Mouse (Mus musculus) erythroblast, embryonic 14.5 days (primary cell): Measurements from ENCODE around the gene Nans. TPM values are rescaled to one million over a fixed set of nuclear protein-coding genes. Genes with fewer than 3 reads are reported as not detected.

ENCODE experiments used
- H3K27me3 ChIP-seq: 2 replicates; pipeline ENCODE4 v1.6.1; 2012; ENCODE audit warnings: inconsistent platforms; ENCODE audit not compliant: control insufficient read depth
- H3K36me3 ChIP-seq: 2 replicates; pipeline ENCODE4 v1.6.1; 2012; ENCODE audit warnings: mild to moderate bottlenecking, inconsistent platforms; ENCODE audit not compliant: control insufficient read depth
- H3K4me1 ChIP-seq: 2 replicates; pipeline ENCODE4 v1.6.1; 2012; ENCODE audit warnings: inconsistent platforms; ENCODE audit not compliant: control insufficient read depth
- H3K4me3 ChIP-seq: replicated peaks from 2 replicates; pipeline ENCODE3; 2012; ENCODE audit warnings: moderate library complexity, mild to moderate bottlenecking, inconsistent platforms
- H3K9me3 ChIP-seq: 2 replicates; pipeline ENCODE4 v1.6.1; 2012; ENCODE audit warnings: low read length, inconsistent platforms, mixed read lengths; ENCODE audit not compliant: control insufficient read depth
- GATA1 ChIP-seq: IDR thresholded peaks from 2 replicates; pipeline ENCODE4 v1.6.1; 2012; ENCODE audit warnings: low read length, inconsistent platforms, mixed read lengths
- TAL1 ChIP-seq: IDR thresholded peaks from 3 replicates; pipeline ENCODE4 v1.6.1; 2012; ENCODE audit warnings: low read length, inconsistent platforms, mixed read lengths
- polyA plus RNA-seq: library from polyadenylated mRNA; stranded (reverse); fragments of >175 nt; gene quantifications from 2 replicates; pipeline ENCODE4 v1.2.3, GENCODE M21; 2012

Nans gene
- polyA plus RNA-seq, 1 experiment: 7.2 TPM

- peaks cover 2% of the 10 kb centered on the region; the same call in 1 of the 2 replicates for H3K9me3 ChIP-seq
- H3K36me3 ChIP-seq: no peaks in the 10 kb centered on the region
- H3K4me1 ChIP-seq: peaks cover 18% of the 10 kb centered on the region
- no peak for TF ChIP-seq TAL1
- TF ChIP-seq GATA1: no peak
- peak within 1 kb of the TSS; percentile 61 for H3K4me3 ChIP-seq
- peaks cover 66% of the 10 kb centered on the region for H3K27me3 ChIP-seq
Measured at GRCm38 (mm10) chr4:46535840-46536361, 46.9 kb downstream of the Nans start, which contains the start of gene Trim14. TSS of gene Trim14 (minus strand) at chr4:46536141.

- no peak for TF ChIP-seq TAL1
- TF ChIP-seq GATA1: no peak
- Histone ChIP-seq H3K36me3 (no peaks in the 10 kb centered on the region), H3K9me3 (peaks cover 2% of the 10 kb centered on the region; the same call in 1 of the 2 replicates), H3K4me1 (peaks cover 20% of the 10 kb centered on the region), H3K27me3 (peaks cover 46% of the 10 kb centered on the region), H3K4me3 (no peak overlapping the region)
Measured at GRCm38 (mm10) chr4:46539167-46539566, 50.1 kb downstream of the Nans start.

DNA sequence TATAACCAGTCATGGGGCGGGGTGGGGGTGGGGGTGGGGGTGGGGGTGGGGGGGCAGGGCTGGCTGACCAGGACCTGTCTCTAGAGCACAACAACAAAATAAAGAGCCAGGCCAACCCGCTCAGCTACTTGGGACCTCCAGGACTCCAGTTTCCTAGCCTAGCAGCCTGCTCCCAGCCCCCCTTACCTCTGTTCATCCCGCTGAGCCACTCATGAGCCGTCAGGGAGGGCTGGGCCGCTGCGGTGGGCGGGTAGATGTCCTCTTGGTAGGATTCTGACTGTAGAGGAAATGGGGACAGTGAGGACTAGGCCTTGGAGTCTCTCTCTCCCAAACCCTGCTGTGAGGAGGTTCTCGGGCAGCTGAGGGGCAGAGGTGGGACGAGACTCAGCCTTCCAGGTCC lies 52.7 kb downstream of the Nans start:
- Histone ChIP-seq H3K36me3 (no peaks in the 10 kb centered on the region), H3K4me3 (no peak overlapping the region), H3K9me3 (no peaks in the 10 kb centered on the region), H3K27me3 (peaks cover 21% of the 10 kb centered on the region), H3K4me1 (peaks cover 1% of the 10 kb centered on the region; the same call in 1 of the 2 replicates)
- TF ChIP-seq GATA1 (no peak), TAL1 (no peak)

DNA sequence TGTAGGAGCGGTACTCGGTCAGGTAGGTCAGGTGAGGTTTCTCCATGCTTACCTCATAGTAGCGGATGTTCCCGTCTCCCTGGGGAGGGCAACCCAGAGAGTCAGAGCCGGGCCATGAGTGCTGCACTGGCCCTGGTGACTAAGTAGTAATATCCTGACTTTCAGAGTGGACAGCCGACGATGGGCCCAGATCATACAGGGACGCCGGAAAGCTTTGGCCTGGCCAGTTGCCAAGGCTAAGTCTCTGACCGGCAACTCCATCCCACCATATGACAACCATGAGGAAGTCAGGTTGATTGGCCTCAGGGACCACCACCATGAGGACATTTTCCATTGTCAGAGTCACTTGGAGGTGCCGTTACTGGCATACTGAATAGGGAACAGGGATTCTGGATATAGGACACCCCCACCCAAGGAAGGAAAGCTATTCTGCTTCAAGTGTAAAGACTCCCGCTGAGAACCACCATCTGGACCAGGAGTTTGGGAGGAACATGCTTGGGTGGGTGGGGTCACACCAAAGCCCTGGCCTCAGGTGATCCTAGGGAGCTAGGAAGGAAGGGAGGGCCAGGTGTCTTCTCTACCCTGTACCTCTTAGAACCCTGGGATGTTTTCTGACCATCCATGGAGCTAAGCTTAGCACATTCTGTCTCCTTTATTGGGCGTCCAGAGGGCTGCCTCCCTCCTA lies 54.5 kb downstream of the Nans start:
- TF ChIP-seq GATA1 (no peak), TAL1 (no peak)
- H3K9me3 ChIP-seq: no peaks in the 10 kb centered on the region
- H3K4me1 ChIP-seq: peaks cover 1% of the 10 kb centered on the region; the same call in 1 of the 2 replicates
- H3K36me3 ChIP-seq: no peaks in the 10 kb centered on the region
- H3K4me3 ChIP-seq: no peak overlapping the region
- peaks cover 3% of the 10 kb centered on the region for H3K27me3 ChIP-seq

DNA sequence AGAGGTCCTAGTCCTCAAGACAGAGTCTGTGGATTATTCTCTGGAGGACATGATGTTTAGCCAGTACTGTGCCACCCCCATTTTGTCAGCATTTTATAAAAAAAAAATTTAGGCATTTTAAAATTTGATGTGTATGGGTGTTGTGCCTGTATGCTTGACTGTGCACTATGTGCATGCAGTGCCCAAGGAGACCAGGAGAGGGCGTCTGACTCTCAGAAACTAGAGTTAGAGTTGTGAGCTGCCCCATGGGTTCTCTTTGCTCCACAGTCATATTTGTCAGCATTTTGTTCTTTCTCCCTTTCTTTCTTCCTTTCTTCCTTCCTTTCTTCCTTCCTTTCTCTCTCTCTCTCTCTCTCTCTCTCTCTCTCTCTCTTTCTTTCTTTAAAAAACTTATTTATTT lies 55.3 kb downstream of the Nans start:
- TF ChIP-seq GATA1 (no peak), TAL1 (no peak)
- Histone ChIP-seq H3K9me3 (no peaks in the 10 kb centered on the region), H3K27me3 (peaks cover 2% of the 10 kb centered on the region; the same call in 1 of the 2 replicates), H3K36me3 (no peaks in the 10 kb centered on the region), H3K4me3 (no peak overlapping the region), H3K4me1 (peaks cover 1% of the 10 kb centered on the region; the same call in 1 of the 2 replicates)

- Histone ChIP-seq H3K4me3 (no peak overlapping the region), H3K27me3 (no peaks in the 10 kb centered on the region; the same call in 1 of the 2 replicates), H3K9me3 (no peaks in the 10 kb centered on the region), H3K4me1 (peaks cover 1% of the 10 kb centered on the region; the same call in 1 of the 2 replicates), H3K36me3 (no peaks in the 10 kb centered on the region)
- TF ChIP-seq GATA1: no peak
- no peak for TF ChIP-seq TAL1
Measured at GRCm38 (mm10) chr4:46545498-46545897, 56.5 kb downstream of the Nans start.

DNA sequence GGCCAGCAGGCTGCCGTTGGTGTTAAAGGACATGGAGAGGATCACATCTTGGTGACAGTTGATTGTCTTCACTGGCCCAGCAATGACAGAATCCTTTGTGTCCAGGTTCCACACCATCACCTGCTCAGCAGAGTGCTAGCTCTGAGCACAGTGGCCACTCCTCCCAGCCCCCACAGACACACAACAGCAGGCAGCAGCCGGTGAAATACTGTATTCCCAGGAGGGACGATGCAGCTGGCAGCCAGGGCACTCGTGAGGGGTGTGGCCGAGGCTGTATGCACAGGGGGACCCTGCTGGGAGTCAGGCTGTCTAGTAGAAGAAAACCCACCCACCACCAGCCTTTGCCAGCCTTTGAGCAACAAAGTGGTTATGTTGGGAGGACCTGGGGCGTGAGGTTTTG lies 57.7 kb downstream of the Nans start:
- TF ChIP-seq TAL1 (no peak), GATA1 (no peak)
- no peak overlapping the region for H3K4me3 ChIP-seq
- no peaks in the 10 kb centered on the region for H3K36me3 ChIP-seq
- H3K9me3 ChIP-seq: no peaks in the 10 kb centered on the region
- H3K27me3 ChIP-seq: no peaks in the 10 kb centered on the region
- H3K4me1 ChIP-seq: no peaks in the 10 kb centered on the region; the same call in 1 of the 2 replicates

DNA sequence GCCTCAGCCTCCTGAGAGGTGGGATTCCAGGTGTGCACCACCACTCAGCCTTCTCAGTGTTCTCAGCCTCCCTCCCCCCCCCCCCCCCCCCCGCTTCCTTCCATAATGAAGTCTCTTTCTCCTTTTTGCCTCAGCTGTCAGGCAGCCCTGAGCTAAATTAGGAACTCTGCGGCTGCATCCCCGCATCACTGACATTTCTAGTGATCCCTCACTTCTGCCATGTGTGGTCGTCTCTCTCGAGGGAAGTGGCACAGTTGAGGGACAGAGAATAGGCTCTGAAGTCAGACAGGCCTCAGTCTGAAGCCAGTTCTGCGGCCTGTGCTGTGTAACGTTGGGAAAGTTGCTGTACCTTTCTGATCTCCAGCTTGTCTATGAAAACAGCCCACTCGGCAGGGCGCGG lies 60.9 kb downstream of the Nans start:
- Histone ChIP-seq H3K9me3 (no peaks in the 10 kb centered on the region), H3K36me3 (no peaks in the 10 kb centered on the region), H3K4me1 (no peaks in the 10 kb centered on the region), H3K27me3 (no peaks in the 10 kb centered on the region), H3K4me3 (no peak overlapping the region)
- TF ChIP-seq TAL1: no peak
- no peak for TF ChIP-seq GATA1

GRCm38 (mm10) chr4:46550406-46550805 lies 61.4 kb downstream of the Nans start:
- Histone ChIP-seq H3K4me3 (no peak overlapping the region), H3K36me3 (no peaks in the 10 kb centered on the region), H3K27me3 (no peaks in the 10 kb centered on the region), H3K4me1 (no peaks in the 10 kb centered on the region), H3K9me3 (no peaks in the 10 kb centered on the region)
- TF ChIP-seq GATA1: no peak
- TF ChIP-seq TAL1: no peak

Other genes with a start within 250 kb of the Nans start
- not detected in 2 replicates for gene Foxe1, start 145.6 kb upstream of the Nans start, polyA plus RNA-seq
- gene Trmo, start 99.8 kb upstream of the Nans start, polyA plus RNA-seq: 1.7 and 2.3 TPM in 2 replicates
- 36.9 and 40.4 TPM in 2 replicates for gene Hemgn, start 75.7 kb upstream of the Nans start, polyA plus RNA-seq
- gene Anp32b, start 38.3 kb upstream of the Nans start, polyA plus RNA-seq: 431 and 451 TPM in 2 replicates
- gene Trim14, start 46.9 kb downstream of the Nans start, polyA plus RNA-seq: 0.03 and 0.38 TPM in 2 replicates
- gene Coro2a, start 113.0 kb downstream of the Nans start, polyA plus RNA-seq: 0.12 and 0.21 TPM in 2 replicates
- gene Tbc1d2, start 161.0 kb downstream of the Nans start, polyA plus RNA-seq: 0.03 TPM in 1 of 2 replicates, not detected in the other